20 mouse cellular contexts compared by ENCODE assay signal in genomic region chr12:70421028-70421427, GRCm38 (mm10).
"Had no signal": no experiment of that assay in that cellular context is flagged by ENCODE, and none has a peak within 500 bp of the region (broad histone marks: within the 10 kb centered on the region; RNA-seq: fewer than 3 reads in every experiment).

No protein-coding gene starts in this region.

- ATAC-seq: liver, embryonic 12.5 days; lung, postnatal 0 days; midbrain, embryonic 15.5 days had no signal

- H3K36me3 ChIP-seq: limb, embryonic 10.5 days; limb, embryonic 13.5 days; liver, embryonic 12.5 days; liver, embryonic 15.5 days; midbrain, embryonic 12.5 days; midbrain, embryonic 15.5 days; neural tube, embryonic 13.5 days had no signal

- H3K4me3 ChIP-seq: limb, embryonic 10.5 days; limb, embryonic 13.5 days; liver, embryonic 12.5 days; liver, embryonic 15.5 days; midbrain, embryonic 12.5 days; midbrain, embryonic 15.5 days; myocyte; neural tube, embryonic 13.5 days had no signal

- DNase-seq: kidney, adult 18-20 months; kidney, adult 9 months; kidney, postnatal 14 days; kidney, postnatal 4 days; liver; lung, adult 18-20 months; lung, postnatal 4 days; retina, postnatal 1 day; right cerebral cortex, postnatal 25 days; thymus, adult 18-20 months; thymus, postnatal 36 days had no signal

- H3K9ac ChIP-seq: limb, embryonic 13.5 days; liver, embryonic 12.5 days; liver, embryonic 15.5 days; midbrain, embryonic 12.5 days; midbrain, embryonic 15.5 days; neural tube, embryonic 13.5 days had no signal

- H3K27me3 ChIP-seq: limb, embryonic 13.5 days; liver, embryonic 12.5 days; midbrain, embryonic 12.5 days; midbrain, embryonic 15.5 days; neural tube, embryonic 13.5 days had no signal

- H3K9me3 ChIP-seq: limb, embryonic 10.5 days; liver, embryonic 12.5 days; liver, embryonic 15.5 days; midbrain, embryonic 12.5 days; midbrain, embryonic 15.5 days; neural tube, embryonic 13.5 days had no signal

- H3K27ac ChIP-seq: limb, embryonic 10.5 days; limb, embryonic 13.5 days; liver, embryonic 12.5 days; liver, embryonic 15.5 days; midbrain, embryonic 12.5 days; midbrain, embryonic 15.5 days had no signal

- H3K4me2 ChIP-seq: limb, embryonic 13.5 days; liver, embryonic 12.5 days; liver, embryonic 15.5 days; midbrain, embryonic 12.5 days; midbrain, embryonic 15.5 days; neural tube, embryonic 13.5 days had no signal

- H3K4me1 ChIP-seq: limb, embryonic 10.5 days; limb, embryonic 13.5 days; liver, embryonic 12.5 days; liver, embryonic 15.5 days; midbrain, embryonic 12.5 days had no signal
